Mouse (Mus musculus): ENCODE measurements at regions not wholly inside any gene's neighbourhood (a gene's known extent, or its start where the extent isn't known, plus 50 kb on each side); places are given as distances from the start of the nearest gene placed in this dataset.

DNA sequence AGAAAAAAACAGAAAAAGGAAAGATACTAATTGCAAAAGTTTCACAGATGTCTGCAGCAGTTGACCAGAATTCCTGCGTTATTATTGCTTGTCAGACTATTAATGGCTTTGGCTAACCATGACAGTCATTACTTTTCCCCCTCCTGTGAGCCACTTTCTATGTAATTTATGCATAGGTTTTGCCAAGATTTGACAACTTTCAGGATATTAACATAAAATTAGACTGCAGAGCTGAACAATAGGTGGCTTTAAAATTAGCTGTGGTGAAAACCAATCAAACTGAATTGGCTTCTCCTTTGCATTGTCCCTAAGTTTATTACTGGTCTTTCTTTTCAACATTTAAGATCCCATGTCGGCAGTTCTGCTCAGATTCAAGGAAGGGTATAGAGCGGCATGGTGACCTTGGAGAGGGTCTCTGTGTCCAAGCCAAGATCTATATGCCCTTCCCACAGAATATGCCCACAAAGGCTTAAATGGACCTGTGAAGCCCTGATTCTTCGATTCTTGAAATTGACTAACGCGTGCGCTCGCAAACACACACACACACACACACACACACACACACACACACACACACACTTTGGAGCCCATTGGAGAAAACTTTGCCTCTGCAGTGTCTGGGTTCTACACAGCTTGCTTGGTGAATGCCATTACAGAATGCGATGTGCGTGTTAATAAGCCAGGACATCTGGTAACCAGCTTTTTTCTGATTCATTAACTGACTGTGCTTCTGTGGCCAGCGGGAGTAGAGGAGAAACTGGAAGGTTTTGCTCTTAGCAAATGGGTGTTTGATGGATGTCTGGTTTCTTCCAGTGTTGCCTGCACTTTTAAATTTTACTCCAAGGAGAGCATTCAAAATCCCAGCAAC lies 69.8 kb upstream of the Itga4 start:
- TF ChIP-seq CTCF (IDR thresholded peaks at IDR 0.05; ENCODE audit: extremely low read depth, insufficient read length, insufficient replicate concordance, low read depth, low read length) (no peak), POLR2A (IDR thresholded peaks at IDR 0.05; ENCODE audit: low read depth, low read length) (no peak)

All from small intestine, adult 2 months (tissue).